Mouse (Mus musculus): ENCODE data around the gene Tmem132b.

Tmem132b gene

DNA sequence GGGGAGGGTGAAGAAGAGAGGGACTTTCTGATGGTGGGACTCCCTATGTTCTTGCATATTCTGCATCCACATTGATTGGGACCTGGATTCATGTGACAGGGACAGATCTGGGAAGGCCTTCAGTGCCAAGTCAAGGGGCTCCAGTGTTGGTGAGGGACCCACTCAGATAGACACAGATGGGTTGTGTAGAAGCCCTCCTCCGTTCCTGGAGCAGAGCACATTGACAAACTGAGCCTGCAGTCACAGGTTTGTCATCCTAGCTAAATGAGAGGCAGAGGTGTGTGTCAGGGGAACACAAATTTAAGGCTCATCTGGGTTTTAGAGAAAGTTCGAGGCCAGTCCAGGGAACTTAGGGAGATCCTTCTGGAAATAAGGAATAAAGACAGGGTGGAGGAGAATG lies 51.7 kb downstream of the Tmem132b start:
- no peak for DNase-seq

- DNase-seq: peak; percentile 36 to 37
These were observed 52.3 kb downstream of the Tmem132b start for GRCm38 (mm10) chr5:125583836-125584235.

- DNase-seq: no peak
These were observed 53.6 kb downstream of the Tmem132b start for GRCm38 (mm10) chr5:125585211-125585610.

- no peak for DNase-seq
These were observed 56.6 kb downstream of the Tmem132b start for GRCm38 (mm10) chr5:125588203-125588602.

DNA sequence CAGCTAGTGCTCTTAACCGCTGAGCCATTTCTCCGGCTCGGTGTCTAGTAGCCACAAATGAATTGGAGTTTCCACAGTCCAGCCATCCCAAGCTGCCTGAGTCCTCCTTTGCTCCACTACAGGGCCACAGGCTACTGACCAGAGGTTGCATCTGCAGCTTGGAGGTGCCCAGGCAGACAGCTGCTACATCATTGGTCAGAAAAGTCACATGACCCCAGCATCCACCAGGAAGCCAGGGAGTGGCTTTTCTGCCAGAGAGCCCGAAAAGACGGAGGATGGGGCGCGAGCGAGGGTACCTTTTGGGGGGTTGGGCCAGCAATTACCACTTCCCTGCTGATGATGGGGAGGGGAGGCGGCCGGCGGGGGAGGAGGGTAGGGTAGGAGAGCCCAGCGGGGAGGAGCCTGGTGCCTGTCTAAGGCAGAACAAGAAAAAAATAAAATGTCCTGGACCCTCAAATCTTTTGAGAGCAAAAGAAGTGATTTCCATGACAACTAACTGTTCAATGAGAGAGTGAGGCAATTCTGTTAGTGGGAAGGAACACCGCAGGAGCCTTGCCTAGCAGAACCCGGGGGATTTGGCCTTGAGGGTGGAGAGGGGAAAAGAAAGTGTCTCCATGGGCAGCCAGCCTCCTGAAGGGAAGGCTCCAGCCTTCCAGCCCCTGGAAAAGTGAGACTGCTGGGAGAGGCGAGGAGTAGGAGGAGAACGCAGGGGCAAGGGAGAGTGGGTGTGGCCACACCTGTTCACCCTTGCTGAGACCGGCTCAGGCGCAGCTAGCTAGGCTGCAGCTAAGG lies 57.5 kb downstream of the Tmem132b start:
- DNase-seq: peak; percentile 53 to 56

DNA sequence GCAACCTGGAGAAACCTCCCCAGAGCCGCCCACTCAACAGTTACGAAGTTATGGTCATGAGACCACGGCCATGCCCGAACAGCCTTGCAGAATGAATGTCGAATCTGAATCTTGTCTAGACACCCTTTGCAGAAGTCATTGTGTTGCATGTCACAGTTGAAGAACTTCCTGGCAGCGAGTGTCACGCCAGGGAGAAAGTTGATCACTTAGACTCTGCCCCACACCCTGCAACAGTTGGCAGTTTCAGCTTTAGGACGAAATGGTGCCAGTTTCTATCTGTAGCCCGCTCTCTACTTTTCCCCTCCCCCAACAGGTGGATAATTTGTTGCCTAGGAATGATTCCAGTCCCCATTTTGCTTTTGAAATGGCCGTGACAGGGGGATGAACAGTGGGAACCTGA lies 66.5 kb downstream of the Tmem132b start:
- no peak for DNase-seq

DNA sequence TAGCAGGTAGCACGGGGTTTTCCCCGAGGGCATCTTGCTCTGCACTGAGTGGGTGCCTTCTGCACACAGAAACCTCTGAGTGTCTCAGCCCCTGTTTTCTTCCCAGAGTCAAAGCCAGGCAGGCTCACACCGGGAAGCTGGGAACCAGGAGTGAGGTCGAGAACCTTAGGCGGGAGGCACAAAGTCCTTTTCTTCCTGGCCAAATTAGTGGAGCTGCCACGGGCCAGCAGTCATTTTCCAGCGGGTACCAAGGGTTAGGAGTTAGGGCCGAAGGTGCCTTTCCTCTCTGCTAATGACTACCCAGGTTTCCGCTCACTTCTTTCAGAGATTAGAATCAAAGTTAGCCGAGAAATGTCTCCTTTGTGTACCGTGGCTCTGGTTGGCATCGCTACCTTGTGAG lies 75.6 kb downstream of the Tmem132b start:
- DNase-seq: no peak

GRCm38 (mm10) chr5:125609968-125610367 lies 78.4 kb downstream of the Tmem132b start:
- no peak for DNase-seq

DNA sequence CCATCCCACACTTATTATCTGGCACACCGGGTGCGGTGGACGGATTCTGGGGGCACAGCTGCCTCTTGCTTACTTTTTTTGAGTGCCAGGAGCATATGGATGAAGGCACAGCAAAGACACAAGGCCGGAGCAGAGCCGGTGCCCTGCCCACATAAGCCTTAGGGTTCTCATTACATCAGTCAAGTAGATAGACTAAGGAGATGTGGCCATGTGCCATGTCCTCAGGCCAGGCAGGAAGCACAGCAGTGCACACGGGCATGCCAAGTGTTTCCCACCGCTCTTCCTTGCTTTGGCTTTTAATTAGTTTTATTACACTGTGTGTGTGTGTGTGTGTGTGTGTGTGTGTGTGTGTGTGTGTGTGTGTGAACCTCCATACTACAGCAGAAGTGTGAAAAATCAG lies 80.9 kb downstream of the Tmem132b start:
- DNase-seq: peak; percentile 18 to 33

DNA sequence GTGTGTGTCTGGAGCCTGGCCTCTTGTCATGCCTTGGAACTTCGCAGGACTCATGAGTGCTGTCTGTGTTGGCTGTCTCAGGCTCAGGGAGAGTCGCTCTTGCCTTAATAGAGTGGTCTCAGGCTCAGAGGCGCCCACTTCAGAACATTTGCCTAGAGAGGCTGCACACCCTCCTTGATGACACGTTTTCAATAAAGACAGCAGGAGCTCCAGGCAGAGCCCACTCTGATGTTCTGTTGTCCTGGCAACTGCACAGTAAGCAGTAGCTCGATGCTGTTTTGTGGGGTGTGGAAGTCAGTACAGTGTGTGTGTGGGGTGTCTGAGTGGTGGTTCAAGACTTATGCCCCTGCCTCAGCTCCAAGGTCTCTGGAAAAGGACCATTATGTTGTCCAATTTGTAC lies 81.6 kb downstream of the Tmem132b start:
- DNase-seq: no peak

- DNase-seq: peak; percentile 54 to 75
These were observed 82.8 kb downstream of the Tmem132b start for GRCm38 (mm10) chr5:125614348-125614747.

DNA sequence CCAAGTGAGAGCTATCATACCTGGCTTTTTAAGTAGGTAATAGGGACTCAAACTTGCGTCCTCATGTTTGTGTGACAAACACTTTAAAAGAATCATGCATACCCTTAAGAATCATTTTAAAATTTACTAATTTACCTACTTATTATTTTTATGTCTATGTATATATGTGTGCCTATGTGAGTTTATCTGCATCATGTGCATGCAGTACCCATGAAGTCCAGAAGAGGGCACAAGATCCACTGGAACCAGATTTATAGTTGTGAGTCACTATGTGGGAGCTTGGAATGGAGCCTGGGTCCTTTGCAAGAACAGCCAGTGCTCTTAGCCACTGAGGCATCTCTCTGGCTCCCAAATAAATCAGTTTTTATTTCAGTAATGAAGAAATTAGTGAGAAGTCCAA lies 85.5 kb downstream of the Tmem132b start:
- DNase-seq: no peak

DNA sequence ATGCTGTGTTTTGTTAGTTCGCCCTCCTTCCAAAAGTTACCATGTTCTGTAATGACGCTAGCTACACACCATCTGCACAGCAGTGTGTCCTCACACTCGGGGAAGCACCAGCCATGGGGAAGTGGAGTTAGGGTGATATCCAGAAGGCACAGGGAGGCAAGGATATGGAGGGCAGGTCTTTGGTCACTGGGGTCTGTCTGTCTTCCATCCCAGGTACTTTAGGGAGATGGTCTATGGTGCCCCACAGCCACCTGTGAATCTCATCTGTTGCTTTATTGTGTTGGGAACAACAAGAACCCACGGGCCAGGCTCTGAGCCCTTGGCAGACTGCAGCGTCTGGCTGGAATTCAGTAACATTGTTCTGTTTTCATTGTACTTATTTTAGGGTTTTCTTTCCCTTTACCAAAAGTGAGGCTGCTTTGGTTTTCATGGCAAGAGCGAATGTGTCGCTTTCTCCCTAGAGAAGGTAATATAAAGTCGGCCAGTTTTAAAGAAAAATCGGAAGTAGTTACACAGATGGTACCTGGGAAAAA lies 96.3 kb downstream of the Tmem132b start:
- DNase-seq: no peak

DNA sequence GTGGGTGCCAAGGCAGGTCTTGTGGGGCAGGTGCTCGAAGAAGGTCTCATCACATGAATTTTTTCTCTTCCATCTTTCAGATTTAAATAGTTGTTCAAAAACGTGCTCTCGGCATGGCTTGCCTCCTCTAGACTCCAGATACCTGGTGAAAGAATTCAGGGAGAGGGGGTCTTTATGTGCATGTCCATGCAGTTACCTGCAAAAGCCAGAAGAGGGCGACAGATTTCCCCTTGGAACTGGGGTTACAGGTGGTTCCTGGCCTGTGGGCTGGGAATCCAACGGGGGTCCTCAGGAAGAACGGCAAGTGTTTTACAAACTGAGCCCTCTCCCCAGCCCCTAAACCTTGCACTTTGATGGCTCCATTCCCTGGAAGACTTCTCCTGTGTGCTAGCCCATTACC lies 103.1 kb downstream of the Tmem132b start:
- DNase-seq: no peak

DNA sequence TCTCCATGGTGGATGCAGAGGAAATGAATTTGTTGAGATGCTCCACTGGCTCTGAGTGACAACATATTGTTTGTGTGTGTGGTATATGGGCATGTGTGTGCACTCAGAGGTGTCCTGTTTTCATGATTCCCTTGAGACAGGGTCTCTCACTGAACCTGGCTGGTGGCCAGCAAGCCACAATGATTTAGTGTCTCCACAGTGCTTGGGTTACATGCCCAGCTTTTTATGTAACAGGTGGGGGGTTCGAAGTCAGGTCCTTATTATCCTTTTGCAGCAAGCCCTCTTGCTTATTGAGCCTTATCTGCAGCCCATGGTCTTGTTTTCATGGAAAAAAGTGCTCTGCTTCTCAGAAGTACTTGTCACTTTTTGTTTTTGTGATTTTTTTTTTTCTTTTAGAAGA lies 109.4 kb downstream of the Tmem132b start:
- DNase-seq: peak in 1 of 2 experiments; percentile 12

DNA sequence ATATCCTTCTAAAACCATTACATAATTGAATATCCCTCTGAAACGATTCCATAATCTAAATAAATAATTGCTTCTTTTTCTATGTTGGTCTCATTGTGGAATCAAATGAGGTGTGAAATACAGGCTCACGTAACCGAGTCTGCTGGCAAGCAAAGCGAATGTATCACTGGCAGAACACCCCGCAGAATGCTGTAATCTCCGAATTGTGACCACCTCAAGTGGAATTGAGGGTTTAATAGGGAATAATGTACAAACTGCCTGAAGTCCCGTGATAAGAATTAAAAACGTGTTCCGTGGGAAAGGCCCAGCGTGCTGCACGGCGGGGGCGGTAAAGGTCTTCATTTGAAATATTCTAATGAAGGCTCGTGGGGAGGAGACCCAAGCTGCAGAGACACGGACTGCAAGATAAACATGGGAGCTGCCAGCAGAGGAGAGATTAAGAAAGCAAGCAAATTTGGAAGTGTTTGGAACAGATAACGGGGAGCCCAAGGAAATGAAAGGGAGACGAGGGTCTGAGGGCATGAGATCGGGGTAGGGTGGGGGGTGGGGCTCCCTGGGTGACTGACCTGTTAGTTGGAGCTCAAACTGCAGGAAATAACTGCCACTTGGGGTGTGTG lies 110.1 kb downstream of the Tmem132b start:
- DNase-seq: no peak

DNA sequence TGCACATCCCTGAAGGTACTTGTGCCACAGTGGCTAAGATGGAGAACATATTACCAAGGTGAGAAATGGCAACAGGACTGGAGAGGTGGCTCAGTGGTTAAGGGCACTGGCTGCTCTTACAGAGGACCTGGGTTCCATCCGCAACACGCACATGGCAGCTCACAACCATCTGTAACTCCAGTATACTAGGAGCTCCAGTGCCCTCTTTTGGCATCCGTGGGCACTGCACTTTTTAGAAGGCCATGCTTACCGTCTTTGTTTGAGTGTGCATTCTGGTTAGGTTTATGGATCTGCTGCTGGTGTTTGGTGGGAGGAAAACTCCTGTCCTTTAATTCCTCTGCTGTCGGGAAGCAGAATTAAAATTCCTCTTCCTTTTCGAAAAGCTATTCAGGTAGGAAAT lies 116.7 kb downstream of the Tmem132b start:
- DNase-seq: no peak

- no peak for DNase-seq
These were observed 118.4 kb downstream of the Tmem132b start for GRCm38 (mm10) chr5:125649982-125650381.

- DNase-seq: no peak
These were observed 126.5 kb downstream of the Tmem132b start for GRCm38 (mm10) chr5:125658101-125658500.

GRCm38 (mm10) chr5:125658959-125659749 lies 127.6 kb downstream of the Tmem132b start:
- DNase-seq: no peak

GRCm38 (mm10) chr5:125675623-125676022 lies 144.0 kb downstream of the Tmem132b start:
- peak; percentile 64 to 68 for DNase-seq

DNA sequence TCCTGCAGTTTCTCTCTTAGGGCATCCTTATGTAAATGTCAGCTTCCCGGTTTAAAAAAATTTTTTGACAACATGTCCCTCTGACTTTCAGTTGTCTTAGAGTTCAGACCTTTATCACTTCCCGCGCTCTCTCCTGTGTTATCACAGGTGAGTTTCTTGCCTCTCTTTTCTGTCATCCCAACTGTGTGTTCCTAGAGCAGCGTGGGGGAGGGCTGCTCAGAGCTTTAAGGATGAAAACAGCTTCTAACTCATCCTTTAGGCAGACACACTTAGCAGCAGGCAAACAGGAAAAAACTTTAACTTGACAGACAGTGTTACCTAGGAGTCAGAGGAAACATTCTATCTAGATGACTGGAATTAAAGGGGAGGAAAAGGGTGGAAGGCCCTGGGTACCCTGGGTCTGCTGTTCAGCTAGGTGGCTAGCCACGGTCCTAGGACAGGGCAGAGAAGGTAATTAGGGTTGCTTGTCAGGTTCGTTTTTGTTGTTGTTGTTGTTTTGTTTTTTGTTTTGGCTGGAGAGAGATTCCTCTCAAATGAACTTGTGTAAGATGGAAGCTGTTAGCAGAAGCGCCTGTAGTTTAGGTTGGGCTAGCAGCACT lies 144.6 kb downstream of the Tmem132b start:
- no peak for DNase-seq

GRCm38 (mm10) chr5:125680889-125681288 lies 149.3 kb downstream of the Tmem132b start:
- DNase-seq: no peak

Data from cerebellum, postnatal 14 days (tissue).